Mouse (Mus musculus) adrenal gland, adult 18-20 months (tissue): ENCODE data around the gene Senp1. TPM values are rescaled to one million over a fixed set of nuclear protein-coding genes. Genes with fewer than 3 reads are reported as not detected.

Experiments
- DNase-seq, 2 experiments: peaks; one replicate each; pipeline ENCODE4 v3.0.0; 2021 to 2022; ENCODE audit warnings: low spot score in 2 of 2
- total RNA-seq, 2 experiments: library from RNA; stranded (reverse); gene quantifications; 1 replicate in 1 of 2; 2 replicates in 1 of 2; pipeline ENCODE4 v1.2.3; 2021

Senp1 gene
- total RNA-seq, 2 experiments from 2014 or later = 16.3 to 16.9 TPM

- no peak for DNase-seq
Measured at GRCm38 (mm10) chr15:98055246-98055645, 38.3 kb downstream of the Senp1 start.

GRCm38 (mm10) chr15:98051685-98052084 is 41.9 kb downstream of the Senp1 start:
- DNase-seq = no peak

DNA sequence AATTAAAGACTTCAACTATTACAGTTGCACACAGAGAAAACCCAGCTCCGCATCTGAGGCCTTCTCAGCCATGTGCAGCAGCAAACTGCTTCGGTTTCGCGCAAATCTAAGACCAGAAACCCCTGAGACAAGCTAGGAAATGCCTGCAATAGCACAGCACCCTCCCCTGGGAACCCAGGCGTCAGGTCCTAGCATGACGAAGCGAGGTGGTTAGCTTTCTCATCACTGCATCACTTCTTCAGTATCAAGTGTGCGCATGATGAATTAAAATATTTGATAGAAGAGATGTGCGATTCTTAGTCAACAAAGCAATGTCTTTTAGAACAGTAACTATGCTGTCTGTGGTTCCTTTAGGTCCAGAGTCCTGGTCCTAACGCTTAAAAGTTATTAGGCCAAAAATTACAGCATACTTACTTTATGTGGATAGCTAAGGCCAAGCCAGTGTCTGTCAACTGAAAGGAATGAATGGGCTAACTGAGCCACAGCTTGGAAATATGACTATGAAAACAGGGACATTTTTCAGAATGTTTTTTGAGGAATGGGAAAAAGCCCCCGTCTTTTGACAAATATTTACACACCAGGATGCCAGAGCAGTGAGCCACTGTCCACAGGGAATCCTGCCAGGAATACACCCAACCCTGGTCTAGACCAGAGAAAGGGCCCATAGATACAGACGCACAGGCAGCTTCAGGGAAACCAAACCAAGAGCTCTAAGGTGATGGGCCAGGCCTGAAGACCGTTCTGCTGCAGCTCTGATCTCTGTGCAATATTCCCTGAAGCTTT is 44.4 kb downstream of the Senp1 start:
- no peak for DNase-seq

GRCm38 (mm10) chr15:98044387-98044786 is 49.2 kb downstream of the Senp1 start:
- no peak for DNase-seq

GRCm38 (mm10) chr15:98043967-98044366 is 49.6 kb downstream of the Senp1 start:
- no peak for DNase-seq

- DNase-seq = no peak
Measured at GRCm38 (mm10) chr15:98042508-98042907, 51.0 kb downstream of the Senp1 start.

DNA sequence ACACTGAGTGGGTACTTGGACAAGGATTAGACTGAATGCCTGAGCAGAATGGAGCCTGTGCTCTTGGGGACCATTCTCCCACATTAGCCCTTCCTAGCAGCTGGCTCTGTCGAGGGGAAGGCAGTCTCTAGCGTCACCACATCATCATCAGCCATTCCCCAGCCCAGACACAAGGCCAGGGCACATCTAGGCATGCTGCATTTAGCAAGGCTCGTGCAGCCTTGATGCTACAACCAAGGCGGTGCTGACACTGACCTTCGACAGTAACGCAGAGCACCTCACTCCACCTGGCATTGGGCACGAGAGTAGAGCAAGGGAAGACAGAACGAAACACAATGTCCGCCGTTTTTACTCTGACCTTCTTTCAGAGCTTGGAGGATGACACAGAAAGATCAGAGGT is 53.9 kb downstream of the Senp1 start:
- DNase-seq = no peak

- DNase-seq = no peak
Measured at GRCm38 (mm10) chr15:98036578-98036977, 57.0 kb downstream of the Senp1 start.

GRCm38 (mm10) chr15:98035076-98035755 is 58.3 kb downstream of the Senp1 start:
- DNase-seq = no peak

DNA sequence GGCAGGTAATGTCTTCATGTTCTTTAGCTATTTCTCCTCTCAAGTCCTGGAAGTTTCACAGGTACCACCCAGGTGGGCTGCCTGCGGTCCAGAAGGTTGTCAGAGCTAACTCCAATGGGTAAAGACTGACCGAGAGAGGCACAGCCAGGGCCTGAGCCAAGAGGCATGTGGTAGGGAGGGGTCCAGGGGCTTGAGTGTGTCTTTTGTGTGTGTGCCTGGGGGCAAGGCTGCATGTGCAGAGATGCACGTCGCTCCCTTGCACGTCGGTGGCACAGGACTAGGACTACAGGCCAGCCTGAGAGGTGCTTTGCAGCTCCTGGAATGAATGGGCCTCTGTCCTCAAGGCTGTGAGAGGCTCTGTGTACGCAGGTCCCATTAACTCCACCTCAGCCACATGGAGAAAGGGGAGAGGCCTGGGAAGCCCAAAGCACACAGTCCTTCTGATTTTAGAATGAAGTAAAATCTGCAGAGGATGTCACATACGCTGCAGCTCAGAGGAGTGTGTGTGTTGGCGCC is 60.3 kb downstream of the Senp1 start:
- DNase-seq = no peak

DNA sequence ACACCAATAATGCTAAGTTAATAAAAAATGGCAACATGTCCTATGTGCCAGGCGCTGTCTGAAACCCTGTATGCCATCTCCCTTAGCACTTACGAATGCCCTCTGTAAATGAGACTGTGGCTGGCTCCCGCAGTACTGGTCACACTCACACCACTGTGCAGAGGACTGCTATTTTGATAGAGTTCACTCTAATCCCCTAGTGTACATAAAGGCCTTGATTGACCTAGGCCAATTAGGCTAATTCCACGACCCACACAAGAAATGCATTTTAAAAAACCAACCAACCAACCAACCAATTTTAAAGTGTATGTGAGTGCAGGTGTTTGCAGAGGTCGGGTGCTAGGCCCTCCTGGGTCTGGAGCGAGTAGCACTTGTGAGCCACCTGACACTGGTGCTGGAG is 63.7 kb downstream of the Senp1 start:
- no peak for DNase-seq

GRCm38 (mm10) chr15:98026967-98027904 is 66.3 kb downstream of the Senp1 start:
- DNase-seq = no peak

- no peak for DNase-seq
Measured at GRCm38 (mm10) chr15:98025611-98026010, 67.9 kb downstream of the Senp1 start.

- no peak for DNase-seq
Measured at GRCm38 (mm10) chr15:98023137-98023536, 70.4 kb downstream of the Senp1 start.

- DNase-seq = no peak
Measured at GRCm38 (mm10) chr15:98021886-98022285, 71.7 kb downstream of the Senp1 start.

DNA sequence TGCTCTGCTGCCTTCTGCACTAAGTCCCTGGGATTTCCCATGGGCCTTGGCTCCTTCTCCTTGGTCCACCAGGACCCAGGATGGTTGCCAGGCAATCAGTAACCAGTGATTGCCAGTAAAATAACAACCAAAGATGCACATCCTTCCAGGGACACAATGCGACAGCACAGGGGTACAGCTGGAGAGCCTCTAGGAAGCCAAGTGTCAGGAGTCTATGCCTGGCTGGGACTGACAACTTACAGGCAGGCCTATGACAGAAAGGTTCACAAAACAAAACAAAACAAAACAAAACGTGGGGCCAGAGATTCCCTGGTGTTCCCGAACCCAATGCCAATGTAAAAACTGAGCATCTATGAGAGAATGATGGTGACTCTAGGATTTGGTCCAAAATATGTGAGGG is 74.5 kb downstream of the Senp1 start:
- DNase-seq = no peak

DNA sequence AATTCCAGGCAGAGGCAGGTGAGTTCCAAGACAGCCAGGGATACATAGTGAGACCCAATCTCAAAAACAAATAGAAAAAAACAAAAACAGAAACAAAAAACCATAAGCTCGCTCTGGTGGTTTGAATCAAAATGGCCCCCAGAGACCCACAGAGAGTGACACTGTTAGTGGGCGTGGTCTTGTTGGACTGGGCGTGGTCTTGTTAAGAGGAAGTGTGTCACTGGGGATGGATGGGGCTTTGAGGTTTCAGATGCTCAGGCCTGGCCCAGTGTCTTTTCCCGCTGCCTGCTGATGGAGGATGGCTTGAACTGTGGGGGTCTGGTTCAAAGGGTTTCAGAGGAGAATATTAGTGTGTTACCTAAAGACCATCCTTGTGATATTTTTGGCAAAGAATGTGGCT is 75.6 kb downstream of the Senp1 start:
- DNase-seq = no peak

GRCm38 (mm10) chr15:98012810-98013209 is 80.7 kb downstream of the Senp1 start:
- no peak for DNase-seq

- no peak for DNase-seq
Measured at GRCm38 (mm10) chr15:98005181-98005580, 88.4 kb downstream of the Senp1 start.

DNA sequence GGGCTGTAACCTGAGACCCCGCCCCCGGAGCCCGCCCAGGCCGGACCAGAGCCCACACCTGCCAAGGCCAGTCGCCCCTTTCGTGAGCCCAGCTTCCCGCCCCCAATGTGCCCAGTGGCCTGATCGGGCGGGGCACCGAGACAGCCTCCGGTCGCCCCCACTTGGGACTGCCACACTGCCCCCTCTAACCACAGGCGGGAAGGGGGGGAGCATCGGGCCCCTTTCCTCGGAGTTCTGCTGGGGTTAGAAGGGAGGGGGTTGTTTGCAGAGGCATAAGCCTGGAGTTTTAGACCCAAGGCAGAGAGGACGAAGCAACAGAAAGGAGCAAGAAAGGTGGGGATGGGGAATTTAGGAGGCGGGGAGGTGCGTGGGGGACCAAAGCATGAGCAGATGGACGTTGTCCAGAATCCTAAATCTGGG is 88.8 kb downstream of the Senp1 start:
- DNase-seq = no peak
